Mouse (Mus musculus): ENCODE data around the gene Plcb1. TPM values are rescaled to one million over a fixed set of nuclear protein-coding genes. Genes with fewer than 3 reads are reported as not detected.
A peak's percentile ranks its signal among the peaks of the same experiment; 100 is the strongest.

The Plcb1 gene
- polyA plus RNA-seq, 1 experiment, result 66.5 TPM

GRCm38 (mm10) chr2:134851189-134852171, 65.6 kb downstream of the Plcb1 start:
- H3K4me1 ChIP-seq (ENCODE audit: control insufficient read depth, insufficient read depth, low read length), result peaks cover 7% of the 10 kb centered on the region
- H3K27ac ChIP-seq (ENCODE audit: insufficient read depth, low read length), result no peak overlapping the region
- TF ChIP-seq POLR2A (IDR thresholded peaks at IDR 0.05; ENCODE audit: extremely low read depth, insufficient read depth, low read length) (no peak), CTCF (IDR thresholded peaks at IDR 0.05; ENCODE audit: extremely low read depth, insufficient read depth, low read length) (no peak)
- H3K4me3 ChIP-seq (ENCODE audit: insufficient read depth, low read length), result no peak overlapping the region

GRCm38 (mm10) chr2:134856239-134856638, 70.4 kb downstream of the Plcb1 start:
- TF ChIP-seq POLR2A (IDR thresholded peaks at IDR 0.05; ENCODE audit: extremely low read depth, insufficient read depth, low read length), result no peak
- TF ChIP-seq CTCF (IDR thresholded peaks at IDR 0.05; ENCODE audit: extremely low read depth, insufficient read depth, low read length), result no peak
- Histone ChIP-seq H3K4me3 (ENCODE audit: insufficient read depth, low read length) (no peak overlapping the region), H3K27ac (ENCODE audit: insufficient read depth, low read length) (no peak overlapping the region), H3K4me1 (ENCODE audit: control insufficient read depth, insufficient read depth, low read length) (peaks cover 2% of the 10 kb centered on the region)

DNA sequence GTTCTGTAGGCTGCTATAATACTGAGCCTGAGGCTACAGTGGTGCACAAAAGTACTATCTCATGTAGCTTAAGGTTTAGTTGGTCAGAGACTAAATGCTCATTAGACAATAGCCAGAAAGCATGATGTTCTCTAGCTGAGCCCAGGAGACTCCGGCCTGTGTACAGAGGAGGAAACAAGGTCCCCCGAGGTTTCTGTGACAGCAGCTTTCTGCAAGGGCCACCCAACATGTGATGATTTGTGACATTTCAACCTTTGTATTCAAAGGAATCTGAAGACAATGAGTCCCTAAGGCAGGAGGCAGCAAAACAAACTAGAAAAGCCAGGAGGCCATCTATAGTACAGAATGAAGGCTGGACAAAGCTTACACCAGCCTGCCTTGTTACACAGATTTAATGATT, 70.8 kb downstream of the Plcb1 start:
- no peak overlapping the region for H3K27ac ChIP-seq (ENCODE audit: insufficient read depth, low read length)
- no peak overlapping the region for H3K4me3 ChIP-seq (ENCODE audit: insufficient read depth, low read length)
- H3K4me1 ChIP-seq (ENCODE audit: control insufficient read depth, insufficient read depth, low read length), result peaks cover 2% of the 10 kb centered on the region; the same call in 1 of the 2 replicates
- TF ChIP-seq CTCF (IDR thresholded peaks at IDR 0.05; ENCODE audit: extremely low read depth, insufficient read depth, low read length), result no peak
- no peak for TF ChIP-seq POLR2A (IDR thresholded peaks at IDR 0.05; ENCODE audit: extremely low read depth, insufficient read depth, low read length)

- Histone ChIP-seq H3K4me1 (ENCODE audit: control insufficient read depth, insufficient read depth, low read length) (no peaks in the 10 kb centered on the region; the same call in 1 of the 2 replicates), H3K4me3 (ENCODE audit: insufficient read depth, low read length) (no peak overlapping the region), H3K27ac (ENCODE audit: insufficient read depth, low read length) (no peak overlapping the region)
- TF ChIP-seq CTCF (IDR thresholded peaks at IDR 0.05; ENCODE audit: extremely low read depth, insufficient read depth, low read length) (no peak), POLR2A (IDR thresholded peaks at IDR 0.05; ENCODE audit: extremely low read depth, insufficient read depth, low read length) (no peak)
Measured at GRCm38 (mm10) chr2:134864985-134865645, 79.2 kb downstream of the Plcb1 start.

- no peak for TF ChIP-seq CTCF (IDR thresholded peaks at IDR 0.05; ENCODE audit: extremely low read depth, insufficient read depth, low read length)
- TF ChIP-seq POLR2A (IDR thresholded peaks at IDR 0.05; ENCODE audit: extremely low read depth, insufficient read depth, low read length), result no peak
- peaks cover 2% of the 10 kb centered on the region for H3K4me1 ChIP-seq (ENCODE audit: control insufficient read depth, insufficient read depth, low read length)
- no peak overlapping the region for H3K4me3 ChIP-seq (ENCODE audit: insufficient read depth, low read length)
- H3K27ac ChIP-seq (ENCODE audit: insufficient read depth, low read length), result no peak overlapping the region
Measured at GRCm38 (mm10) chr2:134867381-134867780, 81.5 kb downstream of the Plcb1 start.

GRCm38 (mm10) chr2:134871692-134872489, 86.0 kb downstream of the Plcb1 start:
- 0 out of 2 replicates have a peak overlapping the region, but pooled peaks have one; percentile 3 for H3K27ac ChIP-seq (ENCODE audit: insufficient read depth, low read length)
- H3K4me3 ChIP-seq (ENCODE audit: insufficient read depth, low read length), result no peak overlapping the region
- TF ChIP-seq CTCF (IDR thresholded peaks at IDR 0.05; ENCODE audit: extremely low read depth, insufficient read depth, low read length), result no peak
- TF ChIP-seq POLR2A (IDR thresholded peaks at IDR 0.05; ENCODE audit: extremely low read depth, insufficient read depth, low read length), result no peak
- H3K4me1 ChIP-seq (ENCODE audit: control insufficient read depth, insufficient read depth, low read length), result peaks cover 2% of the 10 kb centered on the region

- H3K4me3 ChIP-seq (ENCODE audit: insufficient read depth, low read length), result no peak overlapping the region
- TF ChIP-seq CTCF (IDR thresholded peaks at IDR 0.05; ENCODE audit: extremely low read depth, insufficient read depth, low read length) (no peak), POLR2A (IDR thresholded peaks at IDR 0.05; ENCODE audit: extremely low read depth, insufficient read depth, low read length) (no peak)
- peaks cover 2% of the 10 kb centered on the region for H3K4me1 ChIP-seq (ENCODE audit: control insufficient read depth, insufficient read depth, low read length)
- H3K27ac ChIP-seq (ENCODE audit: insufficient read depth, low read length), result 0 out of 2 replicates have a peak overlapping the region, but pooled peaks have one; percentile 3
Measured at GRCm38 (mm10) chr2:134872490-134872781, 86.6 kb downstream of the Plcb1 start.

DNA sequence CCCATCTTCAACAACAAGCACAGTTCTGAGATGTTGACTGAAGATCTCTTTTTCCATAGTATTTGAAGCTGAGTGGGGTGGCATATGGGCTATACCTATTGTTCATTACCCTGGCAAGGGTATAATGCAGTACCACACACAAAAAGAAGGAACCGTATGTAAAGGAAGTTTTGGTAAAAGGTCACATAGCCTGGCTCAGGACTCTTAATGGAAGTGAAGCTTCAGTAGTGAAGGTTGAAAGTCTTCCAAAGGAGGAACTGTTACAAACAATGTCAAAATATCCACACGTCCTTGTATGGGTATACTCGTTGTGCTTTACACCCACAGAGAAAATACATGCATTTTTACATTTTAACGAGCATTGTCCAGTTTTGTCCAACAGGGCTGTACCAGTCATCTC, 91.3 kb downstream of the Plcb1 start:
- Histone ChIP-seq H3K27ac (ENCODE audit: insufficient read depth, low read length) (no peak overlapping the region), H3K4me3 (ENCODE audit: insufficient read depth, low read length) (no peak overlapping the region), H3K4me1 (ENCODE audit: control insufficient read depth, insufficient read depth, low read length) (peaks cover 3% of the 10 kb centered on the region; the same call in 1 of the 2 replicates)
- no peak for TF ChIP-seq CTCF (IDR thresholded peaks at IDR 0.05; ENCODE audit: extremely low read depth, insufficient read depth, low read length)
- TF ChIP-seq POLR2A (IDR thresholded peaks at IDR 0.05; ENCODE audit: extremely low read depth, insufficient read depth, low read length), result no peak

DNA sequence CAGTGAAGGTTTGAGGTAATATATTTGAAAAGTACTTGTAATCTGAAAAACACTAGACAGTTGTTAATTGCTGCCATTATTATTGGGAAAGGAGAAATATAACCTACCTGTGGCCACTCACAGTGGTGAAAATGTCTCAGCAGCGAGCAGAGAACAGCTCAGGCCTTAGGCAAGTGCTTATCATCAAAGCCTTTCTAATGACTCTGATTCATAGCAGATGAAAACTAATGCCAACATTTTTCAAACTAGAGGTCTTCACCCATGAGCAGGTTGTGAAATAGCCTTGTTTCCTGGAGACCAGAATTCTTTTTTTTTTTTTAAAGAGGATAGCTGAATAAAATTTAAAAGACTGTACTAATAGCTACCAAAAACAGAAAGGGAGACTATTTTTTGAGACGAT, 105.3 kb downstream of the Plcb1 start:
- Histone ChIP-seq H3K4me3 (ENCODE audit: insufficient read depth, low read length) (no peak overlapping the region), H3K4me1 (ENCODE audit: control insufficient read depth, insufficient read depth, low read length) (peaks cover 3% of the 10 kb centered on the region; the same call in 1 of the 2 replicates), H3K27ac (ENCODE audit: insufficient read depth, low read length) (no peak overlapping the region)
- TF ChIP-seq CTCF (IDR thresholded peaks at IDR 0.05; ENCODE audit: extremely low read depth, insufficient read depth, low read length), result no peak
- no peak for TF ChIP-seq POLR2A (IDR thresholded peaks at IDR 0.05; ENCODE audit: extremely low read depth, insufficient read depth, low read length)
